Mouse (Mus musculus) lung, postnatal 25 days (tissue): ENCODE measurements around the gene Bace1.
"Not testable (repeated sequence)": the region's sequence is repeated elsewhere in the genome, so short reads cannot be mapped to it uniquely, and the experiment has no call there.

ENCODE experiments used
- DNase-seq: peaks from one replicate; pipeline ENCODE4 v3.0.0; 2022; ENCODE audit warnings: low spot score

Bace1 gene

GRCm38 (mm10) chr9:45838069-45838433 is 329 bp upstream of the Bace1 start:
- DNase-seq, result no peak

GRCm38 (mm10) chr9:45839139-45839981 is 980 bp downstream of the Bace1 start:
- DNase-seq, result peak; percentile 7

GRCm38 (mm10) chr9:45839982-45840300 is 1.6 kb downstream of the Bace1 start:
- no peak for DNase-seq

DNA sequence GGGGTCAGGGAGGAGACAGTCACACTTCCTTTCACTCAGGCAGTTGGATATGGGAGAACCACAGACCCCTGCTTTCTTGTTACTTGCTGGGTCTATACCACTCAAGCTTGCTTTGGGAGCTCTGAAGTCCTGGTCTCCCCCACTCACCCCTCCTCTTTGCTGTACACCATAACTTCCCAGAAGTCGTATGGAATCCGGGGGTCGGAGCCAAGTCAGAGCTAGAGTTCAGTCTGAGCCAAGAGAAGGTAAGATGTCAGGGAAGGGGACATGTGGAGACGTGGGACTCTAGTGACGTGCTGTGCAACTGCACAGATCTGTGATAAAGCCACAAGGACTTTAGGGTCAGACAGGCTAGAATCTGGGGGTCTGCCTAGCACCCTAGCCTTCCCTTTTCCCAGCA is 2.0 kb downstream of the Bace1 start:
- no peak for DNase-seq

DNA sequence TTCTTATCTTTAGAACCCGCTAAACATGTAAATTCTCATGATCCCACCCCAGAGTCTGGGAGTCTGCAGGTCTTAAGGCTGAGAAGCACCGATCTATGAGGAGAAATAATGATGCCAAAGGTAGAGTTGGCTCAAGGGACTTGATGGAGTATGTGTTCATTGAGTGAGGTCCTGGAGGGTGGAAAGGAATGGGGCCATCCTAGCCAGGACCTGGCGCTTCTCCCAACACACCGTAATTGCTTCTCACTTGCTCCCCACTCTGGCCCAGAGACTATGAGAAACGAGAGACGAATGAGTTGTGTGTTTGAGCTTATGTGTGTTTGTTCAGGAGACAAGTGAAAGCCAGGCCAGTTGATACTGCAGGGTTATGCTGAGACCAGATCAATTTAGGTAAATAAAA is 3.1 kb downstream of the Bace1 start:
- no peak for DNase-seq

DNA sequence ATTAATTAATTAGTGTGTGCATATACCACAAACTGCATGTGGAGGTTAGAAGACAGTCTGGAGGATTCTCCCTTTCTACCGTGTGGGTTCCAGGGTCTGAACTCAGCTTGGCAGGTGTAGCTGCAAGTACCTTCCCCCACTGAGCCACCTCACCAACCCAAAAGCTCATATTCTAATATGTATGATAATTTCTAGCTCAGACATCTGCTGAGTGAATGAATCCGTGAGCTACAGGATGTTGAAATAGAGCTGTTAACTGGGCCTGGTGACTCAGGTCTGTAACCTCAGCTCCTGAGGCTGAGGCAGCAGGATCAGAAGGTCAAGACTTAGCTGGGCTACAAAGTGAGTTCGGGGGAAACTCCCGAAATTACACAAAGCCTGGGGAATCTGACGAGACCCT is 4.6 kb downstream of the Bace1 start:
- no peak for DNase-seq

DNA sequence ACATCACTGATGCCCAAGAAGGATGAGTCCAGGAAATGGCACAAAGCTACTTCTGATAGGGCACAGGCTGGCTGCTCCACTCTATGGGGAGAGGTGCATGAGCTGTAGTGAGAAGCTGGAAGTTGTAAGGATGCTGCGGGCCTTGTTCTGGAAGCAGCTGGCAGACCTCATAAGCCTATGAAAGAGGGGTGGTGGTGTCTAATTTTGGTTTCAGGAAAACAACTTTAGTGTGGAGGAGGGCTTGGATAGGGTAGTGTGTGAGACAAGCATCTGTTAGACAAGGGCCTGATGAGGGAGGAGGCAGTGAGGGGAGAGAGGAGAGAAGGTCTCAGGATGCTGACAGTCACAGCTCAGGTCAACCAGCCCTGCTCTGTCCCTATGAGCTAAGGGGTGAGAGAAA is 5.4 kb downstream of the Bace1 start:
- DNase-seq, result no peak

DNA sequence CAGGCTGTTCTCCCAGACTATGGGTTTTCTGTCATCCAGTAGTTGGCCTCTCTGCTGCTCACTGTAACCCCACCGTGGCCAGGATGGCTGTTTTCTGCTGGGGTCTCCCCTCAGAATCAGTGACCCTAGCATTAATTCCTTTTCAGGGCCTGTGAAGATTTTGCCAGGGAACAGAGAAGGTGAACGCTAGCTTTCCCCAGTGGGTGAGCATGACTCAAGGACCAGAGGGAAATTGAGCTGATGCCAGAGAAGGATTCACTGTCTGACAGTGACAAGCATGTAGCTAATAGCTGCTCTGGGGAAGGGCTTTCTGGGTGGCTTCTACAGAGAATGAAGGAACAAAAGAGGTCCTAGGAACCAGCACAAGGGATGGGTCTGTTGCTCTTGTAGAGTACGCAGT is 7.2 kb downstream of the Bace1 start:
- DNase-seq, result no peak

- not testable (repeated sequence) for DNase-seq
These were observed 7.8 kb downstream of the Bace1 start for GRCm38 (mm10) chr9:45846176-45846575.

DNA sequence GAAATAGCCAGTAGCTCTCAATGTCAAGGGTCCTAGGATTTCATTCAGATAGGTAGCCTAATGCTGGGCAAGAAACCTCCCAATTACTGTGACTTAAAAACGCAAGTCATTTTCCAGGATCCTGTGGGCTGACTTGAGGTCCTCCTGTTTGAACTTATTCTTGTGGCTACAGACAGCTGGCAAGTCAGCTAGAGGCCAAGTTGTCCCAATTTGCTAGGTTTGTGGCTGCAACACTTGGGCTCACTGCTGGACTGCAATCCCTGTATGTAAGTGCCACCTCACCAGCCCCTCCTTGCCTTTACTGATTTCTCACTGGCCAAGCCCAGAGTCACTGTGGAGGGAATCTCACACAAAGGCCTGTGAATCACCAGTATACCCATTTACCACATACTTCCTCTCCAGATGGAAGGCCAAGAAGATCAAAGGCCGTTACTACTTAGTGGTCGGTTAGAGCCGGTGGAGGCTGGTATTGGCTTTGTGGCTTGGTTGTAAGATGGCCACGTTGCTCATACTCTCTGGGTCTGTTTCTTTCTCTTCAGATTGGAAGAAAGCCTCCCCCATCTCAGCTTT is 8.6 kb downstream of the Bace1 start:
- DNase-seq, result no peak

DNA sequence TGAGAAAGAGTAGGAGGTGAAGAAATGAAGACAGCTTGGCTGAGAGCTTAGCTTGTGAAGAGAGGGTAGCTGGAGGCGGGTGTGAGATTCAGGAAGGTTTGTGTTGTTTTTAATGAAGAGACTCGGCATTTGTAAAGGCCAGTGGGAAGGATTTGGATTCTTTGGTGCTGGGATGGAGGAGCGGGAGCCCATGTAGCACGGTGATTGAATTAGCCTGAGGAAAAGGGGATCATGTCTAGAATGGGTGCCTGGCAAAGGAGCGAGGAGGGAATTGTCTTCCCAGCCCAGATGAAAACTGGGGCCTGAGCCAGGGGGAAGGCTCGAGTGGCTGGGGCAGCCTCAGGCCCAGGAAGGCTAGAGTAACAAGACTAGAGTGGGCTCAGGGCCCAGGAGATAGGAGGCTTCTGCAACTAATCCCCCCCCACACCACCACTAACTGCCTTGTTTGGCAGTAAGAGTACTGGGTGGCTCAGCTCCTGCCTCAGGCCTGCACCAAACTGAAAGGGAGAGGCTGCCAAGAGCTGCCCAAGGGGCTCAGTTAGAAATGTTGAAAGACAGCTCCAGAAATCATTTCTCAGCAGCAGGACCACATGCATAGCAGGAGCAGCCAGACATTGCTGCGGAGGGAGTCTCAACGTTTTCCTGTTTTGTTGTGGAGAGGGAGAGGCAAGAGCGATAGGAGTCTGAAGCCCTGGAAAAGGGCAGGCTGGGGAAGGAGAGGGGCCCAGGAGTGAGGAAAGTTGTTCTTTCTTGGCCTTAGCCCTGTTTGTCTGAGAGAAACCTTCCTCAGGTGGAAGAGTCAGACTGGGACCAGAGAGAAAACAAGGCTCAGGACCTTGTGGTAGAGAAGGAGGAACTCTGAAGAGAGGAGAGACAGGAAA is 11.4 kb downstream of the Bace1 start:
- peak; percentile 7 for DNase-seq

GRCm38 (mm10) chr9:45850528-45851155 is 12.3 kb downstream of the Bace1 start:
- DNase-seq, result no peak

DNA sequence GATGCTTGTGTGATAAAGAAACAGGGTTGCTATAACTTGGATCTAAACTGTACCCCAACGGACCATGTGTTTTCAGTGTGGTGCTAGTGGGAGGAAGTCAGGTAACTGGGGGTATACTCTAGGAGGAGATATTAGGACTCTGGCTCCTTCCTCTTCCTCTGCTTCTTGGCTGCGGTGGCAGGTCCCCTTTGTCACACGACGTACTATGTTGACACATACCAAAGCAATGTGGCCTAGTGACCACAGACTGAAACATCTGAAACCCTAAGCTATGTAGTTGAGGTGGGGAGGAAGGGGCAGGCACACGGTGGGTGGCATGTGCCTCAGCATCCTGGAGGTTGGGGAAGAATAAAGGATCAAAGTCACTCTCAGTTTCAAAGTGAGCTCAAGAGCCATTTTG is 12.9 kb downstream of the Bace1 start:
- no peak for DNase-seq

DNA sequence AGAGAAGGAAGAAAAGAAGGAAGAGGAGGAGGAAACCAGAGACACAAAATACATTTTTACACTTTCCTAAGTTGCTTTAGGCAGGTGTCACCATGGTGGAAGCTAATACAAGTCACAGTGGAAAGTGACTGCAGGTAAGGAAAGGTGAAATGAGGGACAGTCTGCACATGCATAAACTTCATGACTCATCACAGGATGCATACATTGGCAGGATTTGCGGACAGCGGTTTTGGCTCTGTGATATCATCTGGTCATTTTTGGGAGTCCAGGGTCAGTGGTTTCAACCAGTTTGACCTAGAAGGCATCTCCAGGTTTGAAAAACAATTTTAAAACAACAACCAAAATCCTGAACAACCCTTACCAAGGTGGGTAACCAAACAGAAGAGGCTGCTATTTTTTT is 13.4 kb downstream of the Bace1 start:
- DNase-seq, result no peak

DNA sequence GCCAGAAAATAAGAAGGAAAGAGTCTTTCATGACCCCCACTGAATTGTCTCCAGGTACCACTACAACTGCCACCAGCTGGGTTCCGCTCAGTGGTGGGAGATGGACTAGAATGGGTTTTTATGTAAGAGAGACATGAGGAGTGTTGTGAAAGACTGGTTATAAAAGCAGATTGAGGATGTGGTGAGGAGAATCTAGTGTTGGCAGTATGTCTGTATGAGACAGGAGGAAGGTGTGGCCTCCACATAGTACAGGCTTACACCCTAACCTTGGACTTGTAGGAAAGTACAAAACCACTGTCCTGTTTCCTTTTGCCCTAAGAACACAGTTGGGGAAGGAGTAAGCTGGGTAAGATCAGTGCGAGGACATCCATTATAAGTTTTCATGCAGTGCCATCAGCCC is 15.3 kb downstream of the Bace1 start:
- peak; percentile 11 for DNase-seq

DNA sequence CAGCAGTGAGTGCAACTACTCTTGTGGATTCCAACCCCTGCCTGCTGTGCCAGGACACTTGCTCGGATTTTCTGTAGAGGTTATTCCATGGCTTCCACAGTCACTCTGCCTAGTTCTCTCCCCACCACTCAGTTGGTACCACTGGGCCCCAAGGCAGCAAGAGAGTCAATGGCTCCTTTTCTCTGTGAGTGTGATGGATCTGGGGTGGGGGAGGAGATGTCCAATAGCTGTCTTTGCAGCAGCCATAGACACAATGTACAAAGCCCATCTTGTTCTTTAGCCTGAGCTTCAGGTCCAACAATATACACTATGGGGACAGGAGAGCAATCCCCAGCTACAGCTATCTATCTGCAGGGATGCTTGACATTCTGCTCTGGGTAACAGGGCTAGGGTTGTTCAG is 15.8 kb downstream of the Bace1 start:
- DNase-seq, result no peak

- no peak for DNase-seq
These were observed 21.0 kb downstream of the Bace1 start for GRCm38 (mm10) chr9:45859364-45859763.

GRCm38 (mm10) chr9:45861813-45862212 is 23.4 kb downstream of the Bace1 start:
- no peak for DNase-seq

- DNase-seq, result no peak
These were observed 30.8 kb downstream of the Bace1 start for GRCm38 (mm10) chr9:45869181-45869580.

DNA sequence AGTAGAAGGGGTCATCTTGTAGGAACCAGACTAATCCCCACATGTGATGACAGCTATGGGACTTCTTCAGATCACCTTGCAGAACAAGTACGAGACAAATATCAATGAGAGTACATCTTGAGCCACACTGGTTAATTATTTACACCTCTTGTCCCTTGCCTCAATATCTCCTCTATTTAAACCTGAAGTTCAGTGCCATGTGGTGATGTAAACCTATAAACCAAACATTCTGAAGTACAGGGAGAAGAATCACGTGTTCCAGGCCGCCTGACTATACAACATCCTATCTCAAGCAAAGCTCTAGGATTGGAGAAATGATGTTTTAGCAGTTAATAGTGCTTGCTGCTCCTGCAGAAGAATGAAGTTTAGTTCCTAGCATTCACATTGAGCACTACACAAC is 31.9 kb downstream of the Bace1 start:
- DNase-seq, result no peak

DNA sequence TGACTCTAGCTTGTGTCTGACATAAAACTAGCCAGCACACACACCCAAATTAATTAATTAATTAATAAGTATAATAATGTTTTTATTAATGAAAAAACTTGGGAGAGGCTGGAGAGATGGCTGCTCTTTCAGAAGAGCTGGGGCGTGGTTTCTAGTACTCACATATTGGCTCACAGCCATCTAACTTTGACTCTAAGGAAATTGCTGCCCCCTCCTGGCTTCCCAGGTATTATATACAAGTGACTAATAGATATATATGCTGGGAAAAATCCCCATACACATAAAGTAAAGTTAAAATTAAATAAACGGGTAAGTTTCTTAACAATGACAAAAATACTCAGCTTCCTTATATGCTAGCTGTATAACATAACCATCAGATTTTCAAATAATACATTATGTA is 39.5 kb downstream of the Bace1 start:
- peak; percentile 67 for DNase-seq

GRCm38 (mm10) chr9:45893681-45894080 is 55.3 kb downstream of the Bace1 start:
- DNase-seq, result no peak

GRCm38 (mm10) chr9:45905196-45905595 is 66.8 kb downstream of the Bace1 start:
- no peak for DNase-seq
